Mouse (Mus musculus): Measurements from ENCODE around the gene Dhrs1. TPM values are rescaled to one million over a fixed set of nuclear protein-coding genes. Genes with fewer than 3 reads are reported as not detected.

Dhrs1 gene
- total and polyA plus RNA-seq, 3 experiments, result 35.4 to 82.9 (median 40.2) TPM

DNA sequence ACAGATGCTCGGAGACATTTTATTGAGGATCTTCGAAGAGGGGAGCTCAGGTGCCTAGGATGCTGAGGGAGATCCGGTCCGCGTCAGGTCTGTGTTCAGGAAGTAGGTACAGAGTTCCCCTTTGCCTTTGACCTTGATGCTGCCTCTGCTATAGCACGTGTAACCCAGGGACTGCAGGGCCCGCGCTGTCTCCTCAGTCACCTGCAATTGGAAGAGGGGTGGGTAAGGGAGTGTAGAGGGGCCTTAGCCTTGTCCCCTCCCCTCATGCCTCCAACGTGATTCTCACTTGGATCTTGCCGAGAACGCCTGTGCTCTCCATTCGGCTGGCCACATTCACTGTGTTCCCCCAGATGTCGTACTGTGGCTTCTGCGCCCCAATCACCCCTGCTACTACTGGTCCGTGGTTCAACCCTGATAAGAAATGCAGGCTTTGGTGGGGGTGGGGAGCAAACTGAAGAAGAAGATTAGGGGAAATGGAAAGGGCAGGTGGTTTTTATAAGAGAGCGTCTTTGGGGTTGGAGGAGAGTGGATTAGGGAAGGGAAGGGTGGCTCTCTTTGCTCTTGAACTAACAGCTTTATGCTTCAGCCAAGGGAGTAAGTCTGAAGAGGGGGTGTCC lies 23.7 kb upstream of the Dhrs1 start:
- 84% methylated on average over 16 of the region's 16 CpGs for WGBS

GRCm38 (mm10) chr14:55768555-55768954 lies 23.1 kb upstream of the Dhrs1 start:
- intact Hi-C loops (cut with DNase I), result no loop called here
- no peak for DNase-seq
- H3K9ac ChIP-seq (ENCODE audit: low read depth, low read length), result no peak overlapping the region
- H3K79me2 ChIP-seq (replicated peaks; ENCODE audit: control insufficient read depth, insufficient read depth, low read length), result no peaks in the 10 kb centered on the region
- TF ChIP-seq EP300 (IDR thresholded peaks at IDR 0.05; ENCODE audit: insufficient read depth, low read depth, low read length) (no peak), POLR2A (IDR thresholded peaks at IDR 0.05; ENCODE audit: insufficient read depth, low read depth, low read length) (no peak), CTCF (IDR thresholded peaks at IDR 0.05) (no peak)
- no peaks in the 10 kb centered on the region for H3K27me3 ChIP-seq (ENCODE audit: control insufficient read depth, insufficient read depth, low read length)
- no peaks in the 10 kb centered on the region for H3K4me1 ChIP-seq (ENCODE audit: control insufficient read depth, insufficient read depth, low read length)
- no peak overlapping the region for H3K27ac ChIP-seq
- no peaks in the 10 kb centered on the region for H3K36me3 ChIP-seq (ENCODE audit: control insufficient read depth, insufficient read depth, low read length)
- WGBS, result 77% methylated on average over 6 of the region's 6 CpGs
- H3K4me3 ChIP-seq, result no peak overlapping the region

More for the DNA sequence above, 23.7 kb upstream of the Dhrs1 start:
- no peaks in the 10 kb centered on the region for H3K79me2 ChIP-seq (replicated peaks; ENCODE audit: control insufficient read depth, insufficient read depth, low read length)
- intact Hi-C loops (cut with DNase I), result no loop called here
- H3K27ac ChIP-seq, result no peak overlapping the region
- TF ChIP-seq EP300 (IDR thresholded peaks at IDR 0.05; ENCODE audit: insufficient read depth, low read depth, low read length), result no peak
- TF ChIP-seq POLR2A (IDR thresholded peaks at IDR 0.05; ENCODE audit: insufficient read depth, low read depth, low read length), result no peak
- no peak for TF ChIP-seq CTCF (IDR thresholded peaks at IDR 0.05)
- no peaks in the 10 kb centered on the region for H3K27me3 ChIP-seq (ENCODE audit: control insufficient read depth, insufficient read depth, low read length)
- no peak for DNase-seq
- H3K36me3 ChIP-seq (ENCODE audit: control insufficient read depth, insufficient read depth, low read length), result no peaks in the 10 kb centered on the region
- no peaks in the 10 kb centered on the region for H3K4me1 ChIP-seq (ENCODE audit: control insufficient read depth, insufficient read depth, low read length)
- no peak overlapping the region for H3K4me3 ChIP-seq
- H3K9ac ChIP-seq (ENCODE audit: low read depth, low read length), result no peak overlapping the region

DNA sequence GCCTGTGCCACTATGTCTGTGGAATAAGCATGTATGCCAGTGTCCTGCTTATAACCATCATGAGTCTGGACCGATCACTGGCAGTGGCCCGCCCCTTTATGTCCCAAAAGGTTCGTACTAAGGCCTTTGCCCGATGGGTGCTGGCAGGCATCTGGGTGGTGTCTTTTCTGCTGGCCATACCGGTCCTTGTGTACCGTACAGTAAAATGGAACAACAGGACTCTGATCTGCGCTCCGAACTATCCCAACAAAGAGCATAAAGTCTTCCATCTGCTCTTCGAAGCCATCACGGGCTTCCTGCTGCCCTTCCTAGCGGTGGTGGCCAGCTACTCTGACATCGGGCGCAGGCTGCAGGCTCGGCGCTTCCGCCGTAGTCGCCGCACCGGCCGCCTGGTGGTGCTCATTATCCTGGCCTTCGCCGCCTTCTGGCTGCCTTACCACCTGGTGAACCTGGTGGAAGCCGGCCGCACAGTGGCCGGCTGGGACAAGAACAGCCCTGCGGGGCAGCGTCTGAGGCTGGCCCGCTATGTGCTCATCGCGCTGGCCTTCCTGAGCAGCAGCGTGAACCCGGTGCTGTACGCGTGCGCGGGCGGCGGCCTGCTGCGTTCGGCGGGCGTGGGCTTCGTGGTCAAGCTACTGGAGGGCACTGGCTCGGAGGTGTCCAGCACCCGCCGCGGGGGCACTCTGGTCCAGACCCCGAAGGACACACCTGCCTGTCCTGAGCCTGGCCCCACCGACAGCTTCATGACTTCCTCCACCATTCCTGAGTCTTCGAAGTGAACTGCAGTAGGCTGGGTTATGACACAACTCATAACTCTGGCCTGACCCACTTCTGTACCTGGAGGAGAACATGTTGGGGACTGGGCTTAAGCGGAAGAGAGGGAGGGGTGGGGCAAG lies 22.3 kb upstream of the Dhrs1 start:
- Histone ChIP-seq H3K9ac (ENCODE audit: low read depth, low read length) (peak overlapping the region; percentile 55), H3K4me3 (peak overlapping the region; percentile 40), H3K79me2 (replicated peaks; ENCODE audit: control insufficient read depth, insufficient read depth, low read length) (no peaks in the 10 kb centered on the region), H3K27me3 (ENCODE audit: control insufficient read depth, insufficient read depth, low read length) (no peaks in the 10 kb centered on the region), H3K27ac (no peak overlapping the region), H3K4me1 (ENCODE audit: control insufficient read depth, insufficient read depth, low read length) (peaks cover 5% of the 10 kb centered on the region), H3K36me3 (ENCODE audit: control insufficient read depth, insufficient read depth, low read length) (no peaks in the 10 kb centered on the region)
- WGBS, result 22% methylated on average over 52 of the region's 52 CpGs
- intact Hi-C loops (cut with DNase I), result no loop called here
- TF ChIP-seq POLR2A (IDR thresholded peaks at IDR 0.05; ENCODE audit: insufficient read depth, low read depth, low read length) (0 out of 2 replicates have a peak, but pooled peaks have one; percentile 16), EP300 (IDR thresholded peaks at IDR 0.05; ENCODE audit: insufficient read depth, low read depth, low read length) (no peak), CTCF (IDR thresholded peaks at IDR 0.05) (peak; percentile 74)
- peak; percentile 69 to 74 for DNase-seq

- no peak within 1 kb of the TSS for H3K4me3 ChIP-seq
- H3K27ac ChIP-seq, result no peak within 1 kb of the TSS
- H3K9ac ChIP-seq (ENCODE audit: low read depth, low read length), result no peak within 1 kb of the TSS
- intact Hi-C loops (cut with DNase I), result no loop called here
- TF ChIP-seq EP300 (IDR thresholded peaks at IDR 0.05; ENCODE audit: insufficient read depth, low read depth, low read length) (no peak), CTCF (IDR thresholded peaks at IDR 0.05) (no peak), POLR2A (IDR thresholded peaks at IDR 0.05; ENCODE audit: insufficient read depth, low read depth, low read length) (no peak)
- no peaks in the 10 kb centered on the region for H3K36me3 ChIP-seq (ENCODE audit: control insufficient read depth, insufficient read depth, low read length)
- no peaks in the 10 kb centered on the region for H3K79me2 ChIP-seq (replicated peaks; ENCODE audit: control insufficient read depth, insufficient read depth, low read length)
- H3K4me1 ChIP-seq (ENCODE audit: control insufficient read depth, insufficient read depth, low read length), result peaks cover 7% of the 10 kb centered on the region
- 57% methylated on average over 4 of the region's 4 CpGs for WGBS
- DNase-seq, result no peak
- H3K27me3 ChIP-seq (ENCODE audit: control insufficient read depth, insufficient read depth, low read length), result 0 out of 2 replicates have a peak, but pooled peaks cover 2% of the 10 kb centered on the region
These were observed 20.2 kb upstream of the Dhrs1 start, which contains the start of gene Ltb4r1 for GRCm38 (mm10) chr14:55765696-55766095. Gene Ltb4r1 (plus strand): TSS chr14:55765962.

DNA sequence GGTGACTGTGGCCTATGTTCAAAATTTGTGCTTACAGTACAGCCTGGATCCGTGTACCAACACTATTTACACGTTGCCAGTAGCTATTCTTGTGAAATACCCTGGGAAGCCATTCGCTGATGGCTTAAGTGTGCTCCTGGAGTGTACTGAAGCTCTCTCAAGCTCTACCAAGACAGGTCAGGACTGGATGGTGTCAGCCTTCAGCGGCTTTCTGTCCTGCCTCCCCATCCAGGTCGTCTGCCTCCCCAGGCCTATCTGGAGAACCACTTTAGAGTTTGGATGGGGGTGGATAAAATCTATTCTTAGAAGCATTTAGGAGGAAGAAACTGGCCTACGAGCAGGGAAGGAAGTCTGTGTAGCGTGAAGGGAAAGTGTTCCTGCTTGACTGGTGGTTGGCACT lies 17.7 kb upstream of the Dhrs1 start:
- intact Hi-C loops (cut with DNase I), result no loop called here
- 19% methylated on average over 7 of the region's 7 CpGs for WGBS
- Histone ChIP-seq H3K4me3 (no peak overlapping the region; the same call in 1 of the 2 replicates), H3K9ac (ENCODE audit: low read depth, low read length) (peak overlapping the region; percentile 42; the same call in 1 of the 2 replicates), H3K27ac (peak overlapping the region; percentile 55), H3K36me3 (ENCODE audit: control insufficient read depth, insufficient read depth, low read length) (no peaks in the 10 kb centered on the region), H3K27me3 (ENCODE audit: control insufficient read depth, insufficient read depth, low read length) (0 out of 2 replicates have a peak, but pooled peaks cover 2% of the 10 kb centered on the region), H3K79me2 (replicated peaks; ENCODE audit: control insufficient read depth, insufficient read depth, low read length) (no peaks in the 10 kb centered on the region), H3K4me1 (ENCODE audit: control insufficient read depth, insufficient read depth, low read length) (peaks cover 7% of the 10 kb centered on the region)
- TF ChIP-seq CTCF (IDR thresholded peaks at IDR 0.05) (no peak), EP300 (IDR thresholded peaks at IDR 0.05; ENCODE audit: insufficient read depth, low read depth, low read length) (no peak), POLR2A (IDR thresholded peaks at IDR 0.05; ENCODE audit: insufficient read depth, low read depth, low read length) (no peak)
- DNase-seq, result peak; percentile 44 to 48

All from heart, adult 2 months (tissue).